Mouse (Mus musculus) bone marrow, adult 2 months (tissue): Measurements from ENCODE around the gene Kdsr. TPM values are rescaled to one million over a fixed set of nuclear protein-coding genes. Genes with fewer than 3 reads are reported as not detected.
"Not testable (repeated sequence)": the region's sequence is repeated elsewhere in the genome, so short reads cannot be mapped to it uniquely, and the experiment has no call there.

Experiments used
- H3K27ac ChIP-seq: fragments of 200-500 bp; 2 replicates; pipeline ENCODE4 v1.5.1; 2012; ENCODE audit warnings: low read depth, mild to moderate bottlenecking, control low read depth, inconsistent platforms, low read length; ENCODE audit not compliant: control insufficient read depth, poor library complexity, insufficient read depth
- H3K4me1 ChIP-seq: fragments of 200-500 bp; 2 replicates; pipeline ENCODE4 v1.6.1; 2011; ENCODE audit warnings: low read length; ENCODE audit not compliant: control insufficient read depth, insufficient read depth
- H3K4me3 ChIP-seq: fragments of 200-500 bp; replicated peaks from 2 replicates; pipeline ENCODE3; 2011; ENCODE audit warnings: mild to moderate bottlenecking, low read depth, low read length, control low read depth; ENCODE audit not compliant: control insufficient read depth
- CTCF ChIP-seq: fragments of 200-500 bp; IDR thresholded peaks from 2 replicates; pipeline ENCODE4 v1.5.1; 2011; ENCODE audit warnings: low read length, control low read depth; ENCODE audit not compliant: control insufficient read depth, insufficient read depth
- POLR2A ChIP-seq: fragments of 200-500 bp; IDR thresholded peaks from 2 replicates; pipeline ENCODE4 v1.6.1; 2011; ENCODE audit warnings: low read depth, mild to moderate bottlenecking, control low read depth, low read length, borderline replicate concordance; ENCODE audit not compliant: control insufficient read depth
- WGBS: fragments of 180-500 bp; shearing (Covaris S2); methylation state at CpG from one replicate; pipeline ENCODE4 v1.1.7; 2018; 5-methylcytosine and 5-hydroxymethylcytosine counted together
- polyA plus RNA-seq: library from polyadenylated mRNA; stranded (reverse); fragments of >200 nt; gene quantifications from 2 replicates; pipeline ENCODE4 v1.2.4, GENCODE M21; 2011; ENCODE audit warnings: low replicate concordance; ENCODE audit not compliant: missing spikeins, insufficient read depth, insufficient read length

Gene Kdsr
- polyA plus RNA-seq, 1 experiment, result 6.4 TPM

GRCm38 (mm10) chr1:106750656-106751055 lies 8.9 kb downstream of the Kdsr start:
- Histone ChIP-seq H3K4me1 (no peaks in the 10 kb centered on the region; the same call in 1 of the 2 replicates), H3K4me3 (no peak overlapping the region), H3K27ac (no peak overlapping the region)
- 86% methylated on average over 1 of the region's 1 CpGs for WGBS
- TF ChIP-seq CTCF, result no peak
- no peak for TF ChIP-seq POLR2A

- WGBS, result 60% methylated on average over 6 of the region's 6 CpGs
- TF ChIP-seq POLR2A (no peak), CTCF (no peak)
These were observed 10.8 kb downstream of the Kdsr start for GRCm38 (mm10) chr1:106748555-106749315.

DNA sequence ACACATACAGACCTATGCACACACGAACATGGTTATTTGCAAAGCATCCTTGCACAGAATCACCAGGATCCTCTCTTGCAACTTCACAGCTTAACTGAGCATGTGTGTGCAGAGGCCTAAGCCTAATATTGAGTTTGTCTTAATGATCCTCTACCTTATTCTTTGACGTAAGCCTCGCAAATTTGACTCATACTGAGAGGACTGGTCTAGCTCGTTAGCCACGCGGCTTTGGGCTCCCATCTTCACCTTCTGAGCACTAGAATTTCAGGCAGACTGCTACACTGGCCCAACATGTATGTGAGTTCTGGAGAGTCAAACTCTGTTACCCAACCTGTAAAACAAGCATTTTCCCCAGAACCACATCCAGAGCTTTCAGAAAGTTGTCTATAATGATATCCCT lies 16.5 kb downstream of the Kdsr start:
- 89% methylated on average over 6 of the region's 6 CpGs for WGBS

More at GRCm38 (mm10) chr1:106748555-106749315, 10.8 kb downstream of the Kdsr start:
- no peak overlapping the region for H3K27ac ChIP-seq
- no peak overlapping the region for H3K4me3 ChIP-seq
- H3K4me1 ChIP-seq, result no peaks in the 10 kb centered on the region; the same call in 1 of the 2 replicates

GRCm38 (mm10) chr1:106740735-106741134 lies 18.8 kb downstream of the Kdsr start:
- H3K27ac ChIP-seq, result no peak overlapping the region
- TF ChIP-seq POLR2A (no peak), CTCF (no peak)
- WGBS, result 93% methylated on average over 4 of the region's 4 CpGs
- H3K4me1 ChIP-seq, result no peaks in the 10 kb centered on the region
- no peak overlapping the region for H3K4me3 ChIP-seq

More for the DNA sequence above, 16.5 kb downstream of the Kdsr start:
- no peak for TF ChIP-seq POLR2A
- TF ChIP-seq CTCF, result no peak
- Histone ChIP-seq H3K4me3 (no peak overlapping the region), H3K4me1 (no peaks in the 10 kb centered on the region), H3K27ac (no peak overlapping the region)

DNA sequence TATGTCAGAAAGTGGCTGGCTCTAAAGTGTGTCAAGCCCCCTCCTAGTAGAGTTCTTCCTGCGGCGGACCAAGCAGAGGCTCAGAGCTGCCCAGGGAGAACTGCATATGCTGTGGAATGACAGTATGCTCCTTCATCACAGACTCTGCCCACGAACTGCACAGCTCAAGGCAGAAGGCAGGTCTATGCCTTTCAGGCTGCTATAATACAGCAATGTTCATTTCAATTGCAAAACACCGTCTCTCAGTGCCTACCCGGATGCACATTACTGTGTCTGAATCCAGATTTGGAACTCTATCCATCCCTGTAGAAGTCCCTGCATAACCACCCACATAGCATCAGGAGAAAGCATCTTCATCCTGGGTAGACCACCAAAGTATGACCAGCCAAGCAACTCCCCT lies 19.7 kb downstream of the Kdsr start:
- Histone ChIP-seq H3K4me3 (no peak overlapping the region), H3K4me1 (no peaks in the 10 kb centered on the region), H3K27ac (no peak overlapping the region)
- TF ChIP-seq CTCF, result no peak
- 90% methylated on average over 5 of the region's 5 CpGs for WGBS

DNA sequence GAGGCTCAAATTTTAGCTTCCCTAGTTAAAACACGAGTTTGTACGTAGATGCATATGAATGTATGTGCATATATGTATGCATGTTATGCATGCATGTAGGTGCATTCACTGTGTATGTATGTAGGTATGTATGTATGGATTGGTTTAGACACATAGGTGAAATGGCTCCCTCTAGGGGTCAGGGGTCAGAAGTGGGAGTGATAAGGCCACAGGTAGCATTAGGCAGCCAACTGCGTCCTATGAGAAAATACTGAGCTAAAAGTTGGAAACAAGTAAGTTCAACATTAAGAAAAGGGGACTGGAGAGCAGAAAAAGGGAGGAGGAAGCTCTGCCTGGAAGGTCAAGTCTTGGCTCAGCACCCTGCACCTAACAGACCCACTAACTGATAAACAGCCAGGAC lies 21.4 kb downstream of the Kdsr start:
- H3K4me1 ChIP-seq, result no peaks in the 10 kb centered on the region
- WGBS, result 84% methylated on average over 3 of the region's 3 CpGs
- H3K27ac ChIP-seq, result no peak overlapping the region
- no peak overlapping the region for H3K4me3 ChIP-seq
- TF ChIP-seq CTCF (peak; percentile 54), POLR2A (no peak)

DNA sequence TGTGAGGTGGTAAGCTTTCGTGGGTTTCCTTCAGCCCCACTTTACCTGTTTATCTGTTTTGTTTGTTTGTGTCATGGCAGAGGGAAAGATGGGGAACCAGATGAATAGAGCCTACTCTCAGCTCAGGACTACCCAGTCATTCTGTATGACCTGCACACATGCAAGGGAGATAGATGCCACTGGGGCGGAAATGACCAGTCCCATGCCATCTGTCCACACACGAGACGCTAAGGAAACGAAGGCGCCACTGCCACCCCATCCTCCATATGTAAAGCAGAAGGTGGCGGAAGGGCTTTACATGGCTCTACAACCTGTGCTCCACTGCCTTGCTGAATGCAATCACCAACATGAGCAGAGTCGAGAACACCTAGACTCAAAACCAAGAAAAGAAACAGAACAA lies 23.3 kb downstream of the Kdsr start:
- TF ChIP-seq POLR2A, result no peak
- no peak for TF ChIP-seq CTCF
- Histone ChIP-seq H3K4me3 (no peak overlapping the region), H3K4me1 (no peaks in the 10 kb centered on the region), H3K27ac (no peak overlapping the region)
- WGBS, result 90% methylated on average over 8 of the region's 8 CpGs

GRCm38 (mm10) chr1:106735586-106735985 lies 23.9 kb downstream of the Kdsr start:
- TF ChIP-seq CTCF (peak; percentile 56), POLR2A (no peak)
- 57% methylated on average over 2 of the region's 2 CpGs for WGBS
- no peaks in the 10 kb centered on the region for H3K4me1 ChIP-seq

DNA sequence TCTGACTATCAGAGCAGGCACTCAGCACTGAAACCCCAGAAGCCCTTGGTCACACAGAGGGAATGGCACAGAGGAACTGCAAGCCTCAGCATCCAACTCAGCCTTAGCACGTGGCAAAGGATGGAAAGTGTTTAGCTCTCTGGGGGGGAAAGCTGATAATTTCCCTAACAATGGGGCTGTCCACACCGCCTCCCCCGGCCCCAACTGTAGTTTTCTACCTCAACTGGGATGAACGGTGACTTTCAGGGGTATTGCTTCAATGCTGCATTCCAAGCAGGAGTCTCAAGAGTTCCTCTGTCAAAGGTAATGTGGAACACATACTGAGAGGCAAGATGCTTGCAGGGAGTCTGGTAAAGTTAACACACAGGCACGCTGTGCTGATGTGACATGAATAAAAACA lies 37.5 kb downstream of the Kdsr start:
- no peaks in the 10 kb centered on the region for H3K4me1 ChIP-seq
- no peak overlapping the region for H3K27ac ChIP-seq
- 86% methylated on average over 5 of the region's 5 CpGs for WGBS
- no peak overlapping the region for H3K4me3 ChIP-seq
- TF ChIP-seq POLR2A (no peak), CTCF (no peak)

More at GRCm38 (mm10) chr1:106735586-106735985, 23.9 kb downstream of the Kdsr start:
- H3K27ac ChIP-seq, result no peak overlapping the region
- H3K4me3 ChIP-seq, result no peak overlapping the region

GRCm38 (mm10) chr1:106717736-106718135 lies 41.8 kb downstream of the Kdsr start:
- not testable (repeated sequence) for H3K27ac ChIP-seq, H3K4me1 ChIP-seq, H3K4me3 ChIP-seq
- 66% methylated on average over 7 of the region's 7 CpGs for WGBS
